Mouse (Mus musculus) MEL (cell line): ENCODE measurements around the gene Nrxn3.

Experiments used
- CTCF ChIP-seq, 3 experiments: IDR thresholded peaks in 2 of 3; conservative IDR thresholded peaks in 1 of 3; 2 replicates each; pipeline ENCODE4 v1.5.1; 2011 to 2012; ENCODE audit warnings: low read length in 3 of 3, low read depth in 2 of 3, mild to moderate bottlenecking in 2 of 3, improper control_type of control experiment in 1 of 3, inconsistent platforms in 1 of 3, mixed read lengths in 1 of 3, moderate library complexity in 1 of 3; ENCODE audit not compliant: control insufficient read depth in 1 of 3, insufficient read depth in 1 of 3, poor library complexity in 1 of 3, severe bottlenecking in 1 of 3
- MXI1 ChIP-seq: IDR thresholded peaks from 2 replicates; pipeline ENCODE4 v1.6.1; 2011; ENCODE audit warnings: mild to moderate bottlenecking, low read depth, low read length, improper control_type of control experiment
- POLR2AphosphoS2 ChIP-seq: IDR thresholded peaks from 2 replicates; pipeline ENCODE4 v1.6.1; 2011; ENCODE audit warnings: low read length, improper control_type of control experiment
- RAD21 ChIP-seq: IDR thresholded peaks from 2 replicates; pipeline ENCODE4 v1.6.1; 2011; ENCODE audit warnings: mild to moderate bottlenecking, low read depth, low read length, improper control_type of control experiment
- SIN3A ChIP-seq: IDR thresholded peaks from 2 replicates; pipeline ENCODE4 v1.6.1; 2012; ENCODE audit warnings: low read length, improper control_type of control experiment, inconsistent platforms

GRCm38 (mm10) chr12:89953237-89953636 is 1230.6 kb downstream of the Nrxn3 start:
- TF ChIP-seq CTCF (IDR thresholded peaks at IDR 0.05 in 2 of 3, conservative IDR thresholded peaks at IDR 0.05 in 1 of 3; ENCODE audit: control insufficient read depth in 1 of 3, insufficient read depth in 1 of 3, low read depth in 2 of 3, low read length in 3 of 3, poor library complexity in 1 of 3, severe bottlenecking in 1 of 3) (no peak), POLR2AphosphoS2 (no peak), SIN3A (no peak), RAD21 (no peak), MXI1 (no peak)
